Mouse (Mus musculus) erythroid progenitor cell, adult 5-6 weeks (primary cell): ENCODE data around the gene Pcbp2. TPM values are rescaled to one million over a fixed set of nuclear protein-coding genes. Genes with fewer than 3 reads are reported as not detected.

ENCODE experiments used
- ATAC-seq: replicated peaks from 2 replicates; pipeline ENCODE4 v1.8.0; 2016; ENCODE audit warnings: moderate number of reproducible peaks, mild to moderate bottlenecking, moderate TSS enrichment, inconsistent platforms; ENCODE audit not compliant: poor library complexity, low FRiP score, severe bottlenecking
- total RNA-seq, 2 experiments: library from RNA; stranded (forward) in 1 of 2; stranded (reverse) in 1 of 2; fragments of 150-400 nt in 1 of 2; fragments of 186-747, 209-891 nt in 1 of 2; gene quantifications; 2 replicates each; pipeline versions ENCODE4 v1.2.3 to v1.2.4; 2015 to 2017; ENCODE audit warnings: low replicate concordance in 2 of 2

The Pcbp2 gene
- total RNA-seq (2015; ENCODE audit: low replicate concordance), result 405 and 484 TPM in 2 replicates
- total RNA-seq (2017; ENCODE audit: low replicate concordance), result 185 and 238 TPM in 2 replicates

GRCm38 (mm10) chr15:102470183-102470604 lies at the start of gene Pcbp2:
Pcbp2 (plus strand) TSS chr15:102470539.
- ATAC-seq, result peak; percentile 100

- no peak for ATAC-seq
Measured at GRCm38 (mm10) chr15:102420986-102421385, 49.4 kb upstream of the Pcbp2 start.

GRCm38 (mm10) chr15:102421437-102421836 lies 48.9 kb upstream of the Pcbp2 start:
- peak; percentile 79; the same call in 1 of the 2 replicates for ATAC-seq

- ATAC-seq, result no peak
Measured at GRCm38 (mm10) chr15:102423602-102424240, 46.6 kb upstream of the Pcbp2 start.

GRCm38 (mm10) chr15:102424657-102425056 lies 45.7 kb upstream of the Pcbp2 start:
- no peak for ATAC-seq

- no peak for ATAC-seq
Measured at GRCm38 (mm10) chr15:102426963-102427362, 43.4 kb upstream of the Pcbp2 start.

- no peak for ATAC-seq
Measured at GRCm38 (mm10) chr15:102432046-102432445, 38.3 kb upstream of the Pcbp2 start.

GRCm38 (mm10) chr15:102433173-102433572 lies 37.2 kb upstream of the Pcbp2 start:
- ATAC-seq, result no peak

GRCm38 (mm10) chr15:102442490-102442889 lies 27.8 kb upstream of the Pcbp2 start:
- ATAC-seq, result peak; percentile 80

GRCm38 (mm10) chr15:102445146-102445545 lies 25.2 kb upstream of the Pcbp2 start, which contains the start of gene Amhr2:
Amhr2 (plus strand) TSS chr15:102445367.
- ATAC-seq, result no peak

- ATAC-seq, result no peak
Measured at GRCm38 (mm10) chr15:102446448-102446847, 23.9 kb upstream of the Pcbp2 start.

GRCm38 (mm10) chr15:102449366-102449765 lies 21.0 kb upstream of the Pcbp2 start:
- ATAC-seq, result no peak

- no peak for ATAC-seq
Measured at GRCm38 (mm10) chr15:102450928-102451327, 19.4 kb upstream of the Pcbp2 start.

- no peak for ATAC-seq
Measured at GRCm38 (mm10) chr15:102451666-102452430, 18.5 kb upstream of the Pcbp2 start.

- ATAC-seq, result no peak
Measured at GRCm38 (mm10) chr15:102455993-102456392, 14.3 kb upstream of the Pcbp2 start.

- ATAC-seq, result no peak
Measured at GRCm38 (mm10) chr15:102458050-102458736, 12.1 kb upstream of the Pcbp2 start.

- peak; percentile 78 for ATAC-seq
Measured at GRCm38 (mm10) chr15:102458904-102459317, 11.4 kb upstream of the Pcbp2 start, which contains the start of gene Prr13. Prr13 (plus strand) TSS chr15:102459028.

GRCm38 (mm10) chr15:102459381-102459780 lies 11.0 kb upstream of the Pcbp2 start:
- ATAC-seq, result no peak

- ATAC-seq, result peak; percentile 81
Measured at GRCm38 (mm10) chr15:102459847-102460246, 10.5 kb upstream of the Pcbp2 start.

- ATAC-seq, result no peak
Measured at GRCm38 (mm10) chr15:102460409-102460808, 9.9 kb upstream of the Pcbp2 start.
